In the genomic region with DNA sequence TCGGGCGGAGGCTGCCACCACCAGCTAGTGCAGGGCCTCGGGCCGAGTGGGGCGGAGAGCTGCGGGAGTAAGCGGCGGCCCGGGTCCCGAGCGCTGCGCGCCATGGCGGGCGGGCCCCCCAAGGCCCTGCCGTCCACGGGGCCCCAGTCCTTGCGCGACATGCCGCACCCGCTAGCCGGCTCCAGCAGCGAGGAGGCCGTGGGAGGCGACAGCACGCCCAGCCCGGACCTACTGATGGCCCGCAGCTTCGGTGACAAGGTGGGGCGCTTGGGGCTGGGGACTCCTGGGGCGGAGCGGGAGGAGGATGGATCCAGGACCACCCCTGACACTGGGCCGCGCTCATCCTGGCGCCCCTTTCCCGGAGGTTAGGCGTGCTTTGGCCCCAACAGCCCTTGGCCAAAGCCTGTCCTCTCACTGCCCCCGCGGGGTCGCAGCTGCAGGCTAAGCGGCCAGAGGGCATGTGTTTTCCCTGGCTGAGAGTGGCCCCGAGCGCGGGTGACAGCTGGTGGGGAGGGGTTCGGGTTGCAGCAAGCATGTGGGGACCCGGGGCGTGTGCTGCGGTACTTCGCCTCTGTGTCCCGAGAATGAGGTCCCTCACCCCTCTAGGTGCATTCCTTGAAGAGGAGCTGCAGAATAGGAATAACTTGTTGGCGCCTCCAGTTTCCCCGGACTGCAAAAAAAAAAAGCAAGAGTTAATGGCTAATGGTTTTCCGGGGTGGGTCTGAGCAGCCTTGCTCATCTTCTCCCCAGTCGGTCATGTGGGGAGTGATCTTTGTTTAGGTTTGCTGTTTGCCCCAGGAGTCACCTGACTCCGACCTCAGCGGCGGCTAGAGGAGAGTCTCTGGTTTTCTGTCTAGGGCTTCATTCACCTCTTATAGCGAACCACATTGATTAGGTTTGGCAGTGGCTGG, we compare ENCODE assay signal across 8 mouse cellular contexts. TPM values are rescaled to one million over a fixed set of nuclear protein-coding genes. Genes with fewer than 3 reads are reported as not detected.
DNase-seq lines count a peak whose midpoint lies in the region; ATAC-seq lines count a peak whose summit lies in the region.

No protein-coding gene starts in this region.

- H3K4me2 ChIP-seq in heart, embryonic 11.5 days: peak overlapping the region; percentile 81
- H3K4me2 ChIP-seq in kidney, embryonic 15.5 days: peak overlapping the region; percentile 88

- H3K27me3 ChIP-seq in heart, embryonic 11.5 days (ENCODE audit: control insufficient read depth, insufficient read depth, low read length): no peaks in the 10 kb centered on the region
- no peaks in the 10 kb centered on the region for H3K27me3 ChIP-seq in kidney, embryonic 15.5 days

- peak overlapping the region; percentile 85 for H3K9ac ChIP-seq in heart, embryonic 11.5 days (ENCODE audit: low read depth, low read length)
- peak overlapping the region; percentile 83 for H3K9ac ChIP-seq in kidney, embryonic 15.5 days

- ATAC-seq in heart, embryonic 11.5 days (replicated peaks; ENCODE audit: insufficient number of reproducible peaks, low FRiP score, low TSS enrichment): peak; percentile 70
- peak; percentile 77 for ATAC-seq in kidney, embryonic 15.5 days (replicated peaks; ENCODE audit: low FRiP score)

- WGBS in heart, embryonic 11.5 days (ENCODE audit: insufficient replicate concordance): under 1% methylated on average over 58 of the region's 58 CpGs
- under 1% methylated on average over 55 of the region's 58 CpGs for WGBS in kidney, embryonic 15.5 days

- peaks cover 5% of the 10 kb centered on the region; the same call in 1 of the 2 replicates for H3K4me1 ChIP-seq in heart, embryonic 11.5 days (ENCODE audit: control insufficient read depth, insufficient read depth, low read length)
- peaks cover 16% of the 10 kb centered on the region for H3K4me1 ChIP-seq in kidney, embryonic 15.5 days

- peak overlapping the region; percentile 98 for H3K4me3 ChIP-seq in heart, embryonic 11.5 days (ENCODE audit: low read depth, low read length)
- H3K4me3 ChIP-seq in kidney, embryonic 15.5 days (replicated peaks): peak overlapping the region; percentile 77

- peak; percentile 78 for DNase-seq in CD4-positive helper T cell, adult 2 months (ENCODE audit: low read depth, low spot score)
- peak; percentile 32 for DNase-seq in adipocyte (ENCODE audit: low spot score)
- peak; percentile 60 for DNase-seq in embryo, embryonic 11 days
- peak; percentile 22 for DNase-seq in lung, postnatal 14 days
- DNase-seq in retina, embryonic 14.5 days (ENCODE audit: low spot score): peak; percentile 63
- DNase-seq in layer of hippocampus, postnatal 14 days (ENCODE audit: low spot score in 2 of 2): no peak

- H3K27ac ChIP-seq in heart, embryonic 11.5 days (ENCODE audit: low read depth, low read length): peak overlapping the region; percentile 70
- H3K27ac ChIP-seq in kidney, embryonic 15.5 days: peak overlapping the region; percentile 83

- no peaks in the 10 kb centered on the region for H3K36me3 ChIP-seq in heart, embryonic 11.5 days (ENCODE audit: control insufficient read depth, insufficient read depth, low read length)
- H3K36me3 ChIP-seq in kidney, embryonic 15.5 days: no peaks in the 10 kb centered on the region

- H3K9me3 ChIP-seq in heart, embryonic 11.5 days (replicated peaks; ENCODE audit: control insufficient read depth, low read length): no peaks in the 10 kb centered on the region
- H3K9me3 ChIP-seq in kidney, embryonic 15.5 days (replicated peaks): no peaks in the 10 kb centered on the region

RNA-seq across cellular contexts. Expression of gene Snx30, which starts 0.6 kb away (rescaled TPM):
- polyA plus RNA-seq in heart, embryonic 11.5 days (2014; fragmentation: Nextera tagmentation; extraction: Ambion mirVana): 4.9 and 5.7 TPM in 2 replicates
- polyA plus RNA-seq in kidney, embryonic 15.5 days (2015; fragmentation: Nextera tagmentation; extraction: Ambion mirVana): 6.0 and 7.7 TPM in 2 replicates
- total RNA-seq in layer of hippocampus, postnatal 14 days (2021): 10 to 100 TPM; 46.4 to 46.9 TPM

RNA-seq across cellular contexts. Expression of gene Inip, which starts 4.8 kb away (rescaled TPM):
- polyA plus RNA-seq in heart, embryonic 11.5 days (2014; fragmentation: Nextera tagmentation; extraction: Ambion mirVana): 49.4 and 50.4 TPM in 2 replicates
- polyA plus RNA-seq in kidney, embryonic 15.5 days (2015; fragmentation: Nextera tagmentation; extraction: Ambion mirVana): 59.3 and 63.3 TPM in 2 replicates
- total RNA-seq in layer of hippocampus, postnatal 14 days (2021): 10 to 100 TPM; 20.2 to 22.7 TPM

Comparison
In these comparisons a context has a peak if more than half of its experiments do, and no peak if none do; other contexts are left out.
1. DNase-seq: peak in CD4-positive helper T cell, adult 2 months (single experiment), adipocyte (single experiment), embryo, embryonic 11 days (single experiment), lung, postnatal 14 days (single experiment) and retina, embryonic 14.5 days (single experiment); none in layer of hippocampus, postnatal 14 days (0 of 2).